Mouse (Mus musculus) cortical plate, adult 2 months (tissue): Measurements from ENCODE around the gene Rhcg.

ENCODE experiments used
- CTCF ChIP-seq: fragments of 200-500 bp; IDR thresholded peaks from 2 replicates; pipeline ENCODE4 v1.5.1; 2011; ENCODE audit warnings: mild to moderate bottlenecking, control low read depth, low read length; ENCODE audit not compliant: insufficient read depth; ENCODE audit errors: extremely low read depth
- POLR2A ChIP-seq: fragments of 200-500 bp; IDR thresholded peaks from 2 replicates; pipeline ENCODE4 v1.6.1; 2011; ENCODE audit warnings: mild to moderate bottlenecking, low read length, control low read depth; ENCODE audit not compliant: insufficient read depth; ENCODE audit errors: extremely low read depth

GRCm38 (mm10) chr7:79588284-79588683 lies 29.2 kb downstream of the Rhcg start:
- TF ChIP-seq CTCF (no peak), POLR2A (no peak)
